Mouse (Mus musculus) WW6 (cell line): ENCODE results near the gene Echs1.

Experiments used
- DNase-seq: peaks from one replicate; pipeline ENCODE4 v3.0.0-alpha.2; 2013; ENCODE audit warnings: low read depth, low spot score

Echs1 gene

GRCm38 (mm10) chr7:140115583-140116328 is 520 bp downstream of the Echs1 start, which contains the start of gene Paox:
Gene Paox, plus strand, starts transcription at chr7:140115799.
- no peak for DNase-seq

- DNase-seq: no peak
Observed at GRCm38 (mm10) chr7:140111943-140112342, 4.3 kb downstream of the Echs1 start.

DNA sequence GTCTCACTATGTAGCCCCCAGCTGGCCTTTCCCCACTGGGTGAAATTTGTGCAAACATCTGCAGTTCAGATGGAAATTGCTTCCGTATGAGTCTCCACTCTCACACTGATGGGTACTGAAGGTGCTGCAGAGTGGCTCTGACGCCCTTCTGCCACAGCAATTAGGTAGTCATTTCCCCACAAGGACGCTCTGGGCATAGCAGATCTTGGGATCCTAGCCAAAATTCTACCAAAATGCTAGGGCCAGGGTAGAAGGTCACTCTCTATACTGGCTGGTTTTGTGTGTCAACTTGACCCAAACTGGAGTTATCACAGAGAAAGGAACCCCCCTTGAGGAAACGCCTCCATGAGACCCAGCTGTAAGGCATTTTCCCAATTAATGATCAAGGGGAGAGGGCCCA is 12.3 kb downstream of the Echs1 start:
- no peak for DNase-seq

- peak; percentile 71 for DNase-seq
Observed at GRCm38 (mm10) chr7:140101993-140102860, 14.0 kb downstream of the Echs1 start, which contains the start of gene Fuom. Gene Fuom, minus strand, starts transcription at chr7:140102441.

GRCm38 (mm10) chr7:140101498-140101897 is 14.8 kb downstream of the Echs1 start:
- no peak for DNase-seq

DNA sequence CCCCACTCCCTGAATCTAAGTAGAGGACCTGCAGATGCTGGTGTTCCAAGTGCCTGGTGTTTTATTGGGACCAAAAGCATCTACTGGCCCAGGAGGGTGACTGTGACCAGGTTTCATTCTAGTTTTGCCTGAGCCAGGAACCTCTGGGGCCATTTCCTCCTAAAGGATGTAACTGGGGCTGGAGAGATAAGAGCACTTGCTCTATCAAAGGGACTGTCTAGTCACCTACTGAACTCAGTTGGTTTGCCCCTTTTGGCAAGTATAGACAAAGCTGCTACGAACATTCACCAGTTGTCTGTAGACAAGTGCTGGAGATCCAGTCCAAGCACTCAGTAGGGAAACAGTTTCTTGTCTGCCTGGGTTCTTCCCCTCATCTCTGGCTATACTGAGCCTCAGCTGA is 17.8 kb downstream of the Echs1 start:
- DNase-seq: no peak

DNA sequence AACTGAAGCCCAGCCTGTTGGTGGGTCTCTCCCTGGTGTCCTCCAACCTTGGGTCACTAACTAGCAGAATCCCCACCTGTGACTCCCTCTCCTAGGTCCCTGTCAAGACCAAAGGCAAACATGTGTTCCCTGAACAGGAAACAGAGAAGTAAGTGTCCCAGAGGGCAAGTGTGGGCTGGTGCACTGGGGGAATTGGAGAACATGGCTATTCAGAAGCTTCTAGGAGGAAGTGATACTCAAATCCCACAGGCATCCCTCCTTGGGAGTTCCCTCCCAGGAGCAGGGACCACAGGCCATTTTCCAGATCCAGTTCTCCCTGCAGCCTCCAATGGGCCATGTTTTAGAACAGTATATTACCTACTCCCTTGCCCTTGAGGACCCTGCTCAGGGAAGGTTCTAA is 20.2 kb downstream of the Echs1 start:
- DNase-seq: no peak

DNA sequence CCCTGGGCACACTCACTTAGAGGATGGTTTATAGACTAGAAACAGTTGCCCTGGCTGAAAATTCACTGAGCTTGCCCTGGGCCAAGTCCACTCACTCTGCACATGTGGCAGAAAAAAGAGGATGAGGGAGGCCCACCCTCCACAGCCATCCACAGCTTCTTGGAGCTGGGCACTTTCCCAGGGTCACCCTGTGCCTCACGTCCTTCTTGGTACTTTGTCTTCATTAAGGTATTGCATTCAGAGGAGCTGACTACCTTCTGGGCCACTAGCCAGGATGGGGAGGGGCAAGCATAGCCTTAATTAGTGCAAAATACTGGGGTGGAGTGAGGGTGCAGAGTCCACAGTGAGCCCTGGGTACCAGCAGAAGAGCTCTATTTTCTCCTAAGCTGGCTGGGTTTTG is 20.7 kb downstream of the Echs1 start:
- DNase-seq: no peak

- DNase-seq: no peak
Observed at GRCm38 (mm10) chr7:140094954-140095353, 21.3 kb downstream of the Echs1 start.

GRCm38 (mm10) chr7:140092924-140093528 is 23.2 kb downstream of the Echs1 start, which contains the start of gene Prap1:
Gene Prap1, plus strand, starts transcription at chr7:140093395.
- DNase-seq: no peak

GRCm38 (mm10) chr7:140090601-140091000 is 25.7 kb downstream of the Echs1 start:
- no peak for DNase-seq

- DNase-seq: peak; percentile 73
Observed at GRCm38 (mm10) chr7:140082242-140082678, 34.0 kb downstream of the Echs1 start, which contains the start of gene Caly. Gene Caly, minus strand, starts transcription at chr7:140082548.

GRCm38 (mm10) chr7:140081408-140082241 is 34.7 kb downstream of the Echs1 start:
- DNase-seq: no peak

DNA sequence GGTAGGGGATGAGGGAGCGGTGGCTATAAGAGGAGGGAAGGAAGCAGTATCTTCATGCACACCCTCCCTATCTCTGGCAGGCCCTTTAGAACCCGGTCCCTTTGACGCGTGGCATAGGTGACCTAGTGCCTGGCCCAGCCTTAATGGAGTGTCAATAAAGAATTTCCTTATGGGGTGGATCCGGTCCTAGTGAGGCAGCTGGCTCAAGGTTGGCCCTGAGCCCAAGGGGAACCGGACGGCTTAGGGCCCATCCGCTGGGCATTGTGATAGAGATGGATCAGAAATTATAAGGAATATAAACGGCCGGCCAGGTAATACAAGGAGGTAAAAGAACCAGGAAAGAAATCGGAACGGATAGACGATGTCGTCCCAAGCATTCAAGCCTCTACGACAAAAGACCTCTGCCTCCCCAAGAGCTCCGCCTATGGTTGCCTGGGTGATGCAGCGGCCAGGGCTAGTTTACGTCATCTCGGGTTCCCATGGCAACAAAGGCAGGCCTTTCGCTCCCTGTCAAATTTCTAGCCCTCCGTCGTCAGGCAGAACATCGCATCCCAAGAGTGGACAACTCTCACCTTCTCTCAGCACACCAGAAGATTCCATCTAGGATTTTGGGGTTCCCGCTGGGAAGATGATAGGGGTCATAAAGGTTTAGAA is 35.6 kb downstream of the Echs1 start:
- peak; percentile 70 for DNase-seq

- DNase-seq: no peak
Observed at GRCm38 (mm10) chr7:140078711-140079110, 37.6 kb downstream of the Echs1 start.

DNA sequence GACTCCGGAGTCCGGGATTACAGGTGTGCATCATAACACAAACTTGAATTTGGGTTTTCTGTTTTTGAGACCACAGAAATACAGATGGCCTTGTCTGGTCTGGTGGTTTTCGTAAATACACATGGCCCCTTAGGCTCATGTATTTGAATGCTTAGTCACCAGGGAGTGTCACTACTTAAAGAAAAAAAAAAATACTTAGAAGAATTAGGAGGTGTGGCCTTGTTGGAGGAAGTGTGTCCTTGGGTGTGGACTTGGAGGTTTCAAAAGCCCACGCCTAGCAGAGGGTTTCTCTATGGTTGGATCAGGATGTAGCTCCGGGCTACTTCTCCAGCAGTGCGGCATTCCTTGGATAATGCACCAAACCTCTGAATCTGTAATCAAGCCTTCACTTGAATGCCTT is 38.6 kb downstream of the Echs1 start:
- DNase-seq: no peak

DNA sequence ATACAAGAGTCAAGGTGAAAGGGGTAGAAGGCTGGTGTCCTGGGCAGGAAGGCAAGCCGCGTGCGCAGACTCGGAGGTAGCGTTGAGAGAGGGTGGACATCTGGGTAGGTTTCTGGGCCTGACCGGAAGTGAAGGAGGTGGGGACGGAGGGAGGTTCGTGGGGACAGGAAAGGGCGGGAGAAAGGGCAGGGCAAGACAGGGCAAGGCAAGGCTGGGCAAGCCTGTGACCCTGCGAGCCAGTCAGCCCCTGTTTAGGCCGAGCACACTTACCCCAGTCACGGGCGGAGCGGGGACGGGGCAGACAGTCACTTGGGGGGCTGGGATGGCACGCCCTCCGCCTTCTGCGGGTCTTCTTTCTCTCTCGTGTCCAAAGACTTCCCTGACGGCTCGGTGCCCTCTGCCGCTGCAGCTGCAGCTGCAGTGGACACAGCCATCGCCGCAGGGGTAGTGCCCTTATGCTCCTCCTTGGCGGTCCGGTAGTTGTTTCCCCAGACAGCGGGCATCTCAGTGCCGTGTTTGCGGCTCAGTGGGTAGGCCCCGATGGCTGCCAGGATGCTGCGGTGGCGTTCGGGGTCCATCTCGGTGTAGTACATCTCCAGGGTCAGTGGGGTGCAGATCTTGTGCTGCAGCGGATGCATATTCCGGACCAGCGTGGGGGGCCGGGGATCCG is 46.1 kb downstream of the Echs1 start:
- DNase-seq: no peak

DNA sequence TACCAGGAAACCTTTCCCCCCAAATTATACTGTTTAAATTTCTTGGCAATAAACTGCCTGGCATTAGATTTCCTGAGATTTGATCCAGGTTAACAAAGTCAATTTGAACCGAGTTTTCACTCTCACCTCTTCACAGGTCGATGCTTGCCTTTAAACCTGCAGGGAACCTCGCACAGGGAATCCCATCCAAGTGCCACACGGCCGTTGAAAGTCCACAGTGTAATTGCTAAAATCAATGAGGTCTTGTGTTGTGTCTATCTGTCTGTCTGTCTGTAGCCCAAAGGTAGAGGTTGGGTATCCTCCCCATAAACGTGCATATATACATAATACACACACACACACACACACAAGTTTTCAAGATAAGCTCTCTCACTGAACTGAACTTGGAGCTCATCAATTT is 48.9 kb downstream of the Echs1 start:
- no peak for DNase-seq

DNA sequence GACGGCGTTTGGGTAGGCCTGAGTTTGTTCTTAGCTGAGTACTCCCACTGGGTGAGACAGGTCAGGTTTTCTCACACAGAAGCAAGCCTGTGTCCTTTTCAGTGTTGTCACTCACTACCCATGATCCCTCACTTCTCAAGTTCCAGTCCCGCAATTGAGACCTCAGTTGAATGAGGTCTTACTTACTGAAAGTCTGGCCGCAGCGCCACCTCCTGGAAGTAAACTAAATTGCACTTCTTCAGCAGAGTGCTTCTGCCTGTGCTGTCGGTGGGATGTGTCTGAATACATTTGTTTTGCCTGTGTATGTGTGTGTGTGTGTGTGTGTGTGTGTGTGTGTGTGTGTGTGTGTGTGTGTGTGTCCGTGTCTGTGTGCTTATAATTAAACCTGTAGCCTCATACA is 53.2 kb downstream of the Echs1 start:
- DNase-seq: no peak

DNA sequence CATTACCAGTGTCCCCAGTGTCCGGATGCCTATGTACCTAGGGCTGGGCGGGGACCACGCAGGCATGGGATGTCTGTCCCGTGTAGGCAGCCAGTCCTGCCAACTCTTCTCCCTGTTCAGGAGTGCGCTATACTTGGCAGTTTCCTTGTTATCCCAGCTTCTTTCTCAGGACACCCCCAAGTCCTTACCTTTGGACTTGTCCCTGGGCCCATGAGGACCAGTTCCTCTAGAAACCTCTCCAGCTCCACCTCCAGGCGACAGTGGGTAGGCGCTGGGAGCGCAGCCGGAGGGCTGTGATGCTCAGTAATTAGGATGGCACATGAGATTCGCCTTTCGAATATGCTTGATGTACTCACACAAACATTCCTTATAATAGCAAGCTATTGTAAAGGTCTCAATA is 54.0 kb downstream of the Echs1 start:
- no peak for DNase-seq
